Mouse (Mus musculus) forebrain, embryonic 11.5 days (tissue): ENCODE data around the gene Tnfrsf9. TPM values are rescaled to one million over a fixed set of nuclear protein-coding genes. Genes with fewer than 3 reads are reported as not detected.

Source experiments
- ATAC-seq: fragments of 200-750 bp; cut with Nextera tagmentation; replicated peaks from 2 replicates; pipeline ENCODE4 v1.8.0; 2017; ENCODE audit warnings: moderate TSS enrichment; ENCODE audit not compliant: low FRiP score
- DNase-seq: peaks from one replicate; pipeline ENCODE4 v3.0.0-alpha.2; 2017; ENCODE audit warnings: low spot score
- H3K27ac ChIP-seq: fragments of 300-500 bp; sonication (generic); 2 replicates; pipeline ENCODE4 v1.5.1; 2014; ENCODE audit warnings: low read depth, low read length
- H3K27me3 ChIP-seq: fragments of 300-500 bp; sonication (generic); 2 replicates; pipeline ENCODE4 v1.6.1; 2014; ENCODE audit warnings: mild to moderate bottlenecking, low read length, mixed read lengths; ENCODE audit not compliant: control insufficient read depth, insufficient read depth
- H3K36me3 ChIP-seq: fragments of 300-500 bp; sonication (generic); 2 replicates; pipeline ENCODE4 v1.6.1; 2014; ENCODE audit warnings: mild to moderate bottlenecking, low read length, moderate library complexity, mixed read lengths; ENCODE audit not compliant: control insufficient read depth, insufficient read depth
- H3K4me1 ChIP-seq: fragments of 300-500 bp; sonication (generic); replicated peaks from 2 replicates; pipeline ENCODE4 v1.6.1; 2014; ENCODE audit warnings: low read length, mixed read lengths; ENCODE audit not compliant: control insufficient read depth, insufficient read depth
- H3K4me2 ChIP-seq: fragments of 300-500 bp; sonication (generic); 2 replicates; pipeline ENCODE4 v1.6.1; 2014; ENCODE audit warnings: low read depth, mild to moderate bottlenecking, low read length, moderate library complexity, mixed read lengths; ENCODE audit not compliant: severe bottlenecking
- H3K4me3 ChIP-seq: fragments of 300-500 bp; sonication (generic); 2 replicates; pipeline ENCODE4 v1.5.1; 2014; ENCODE audit warnings: low read depth, low read length
- H3K9ac ChIP-seq: fragments of 300-500 bp; sonication (generic); 2 replicates; pipeline ENCODE4 v1.6.1; 2014; ENCODE audit warnings: low read length
- H3K9me3 ChIP-seq: fragments of 300-500 bp; sonication (generic); 2 replicates; pipeline ENCODE4 v1.6.1; 2016; ENCODE audit warnings: low read length, mixed read lengths; ENCODE audit not compliant: control insufficient read depth
- WGBS: fragments of 180-500 bp; shearing (Covaris S2); extraction: QIAGEN DNeasy Blood & Tissue Kit; methylation state at CpG from one replicate; pipeline ENCODE4 v1.1.7; 2014; 5-methylcytosine and 5-hydroxymethylcytosine counted together
- polyA plus RNA-seq: library from polyadenylated mRNA; unstranded; fragments of >200 nt; fragmentation: Nextera tagmentation; extraction: Ambion mirVana; gene quantifications from 2 replicates; pipeline ENCODE4 v1.2.1, GENCODE M21; 2014

Tnfrsf9 gene
- polyA plus RNA-seq, 1 experiment from 2014 or later = 0.19 TPM

DNA sequence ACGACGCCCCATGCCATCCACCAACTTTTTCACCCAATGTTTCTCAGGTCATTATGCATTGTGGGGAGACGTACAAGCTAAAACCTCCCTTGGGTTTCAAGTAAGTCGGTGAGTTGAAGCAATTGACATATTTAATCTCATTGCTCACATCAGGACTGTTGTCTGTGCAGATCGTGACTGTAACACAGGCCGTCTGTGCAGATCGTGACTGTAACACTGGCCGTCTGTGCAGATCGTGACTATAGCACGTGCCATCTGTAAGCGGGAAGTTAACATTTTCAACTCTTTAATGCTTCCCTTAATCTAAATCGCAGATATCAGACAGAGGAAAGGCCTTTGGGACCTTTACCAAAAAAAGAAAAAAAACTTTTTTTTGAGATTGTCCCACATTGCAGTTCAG is 619 bp upstream of the Tnfrsf9 start:
- peak overlapping the region; percentile 64; the same call in 1 of the 2 replicates for H3K27ac ChIP-seq
- peaks cover 5% of the 10 kb centered on the region for H3K4me1 ChIP-seq
- no peak for ATAC-seq
- WGBS = 20% methylated on average over 12 of the region's 12 CpGs
- H3K9ac ChIP-seq = peak overlapping the region; percentile 82
- no peaks in the 10 kb centered on the region for H3K36me3 ChIP-seq
- no peak for DNase-seq
- no peaks in the 10 kb centered on the region for H3K9me3 ChIP-seq
- H3K4me2 ChIP-seq = peak overlapping the region; percentile 70
- H3K4me3 ChIP-seq = peak overlapping the region; percentile 61
- no peaks in the 10 kb centered on the region for H3K27me3 ChIP-seq

DNA sequence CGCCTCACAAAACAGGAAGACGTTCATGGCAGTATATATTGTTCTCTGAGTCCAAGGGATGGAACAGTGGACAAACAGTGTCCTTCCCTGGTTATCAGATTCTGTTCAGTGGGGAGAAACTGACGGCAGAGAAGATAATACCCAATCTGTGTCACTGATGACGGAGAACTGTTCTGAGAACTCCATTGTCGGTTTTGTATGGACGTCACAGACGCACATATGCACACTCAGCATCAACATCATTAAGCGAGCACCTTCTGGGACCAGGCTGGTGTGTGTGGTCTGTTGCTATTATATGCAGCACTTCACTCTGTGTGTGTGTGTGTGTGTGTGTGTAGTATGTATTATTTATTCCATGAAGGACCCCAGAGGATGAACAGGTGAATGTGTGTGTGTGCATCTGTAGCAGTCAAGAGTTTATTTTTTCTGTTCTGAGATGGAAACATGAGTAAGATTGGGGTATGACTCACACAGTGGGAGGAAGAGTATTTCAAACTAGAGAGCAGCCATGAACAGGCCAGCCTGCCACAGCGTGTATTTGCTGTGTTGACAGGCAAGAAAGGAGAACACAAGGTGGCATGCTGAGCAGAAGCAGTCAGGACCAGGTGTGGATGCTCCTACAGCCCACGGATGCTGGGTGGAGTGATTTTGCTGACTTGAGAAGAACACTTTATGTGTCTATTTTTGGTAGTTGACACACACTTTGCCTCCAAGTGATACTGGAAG is 982 bp downstream of the Tnfrsf9 start:
- Histone ChIP-seq H3K27me3 (no peaks in the 10 kb centered on the region), H3K27ac (no peak overlapping the region), H3K9me3 (no peaks in the 10 kb centered on the region), H3K4me3 (peak overlapping the region; percentile 61), H3K36me3 (no peaks in the 10 kb centered on the region), H3K9ac (peak overlapping the region; percentile 82), H3K4me2 (peak overlapping the region; percentile 70), H3K4me1 (peaks cover 3% of the 10 kb centered on the region; the same call in 1 of the 2 replicates)
- 64% methylated on average over 10 of the region's 10 CpGs for WGBS
- ATAC-seq = no peak
- DNase-seq = no peak

DNA sequence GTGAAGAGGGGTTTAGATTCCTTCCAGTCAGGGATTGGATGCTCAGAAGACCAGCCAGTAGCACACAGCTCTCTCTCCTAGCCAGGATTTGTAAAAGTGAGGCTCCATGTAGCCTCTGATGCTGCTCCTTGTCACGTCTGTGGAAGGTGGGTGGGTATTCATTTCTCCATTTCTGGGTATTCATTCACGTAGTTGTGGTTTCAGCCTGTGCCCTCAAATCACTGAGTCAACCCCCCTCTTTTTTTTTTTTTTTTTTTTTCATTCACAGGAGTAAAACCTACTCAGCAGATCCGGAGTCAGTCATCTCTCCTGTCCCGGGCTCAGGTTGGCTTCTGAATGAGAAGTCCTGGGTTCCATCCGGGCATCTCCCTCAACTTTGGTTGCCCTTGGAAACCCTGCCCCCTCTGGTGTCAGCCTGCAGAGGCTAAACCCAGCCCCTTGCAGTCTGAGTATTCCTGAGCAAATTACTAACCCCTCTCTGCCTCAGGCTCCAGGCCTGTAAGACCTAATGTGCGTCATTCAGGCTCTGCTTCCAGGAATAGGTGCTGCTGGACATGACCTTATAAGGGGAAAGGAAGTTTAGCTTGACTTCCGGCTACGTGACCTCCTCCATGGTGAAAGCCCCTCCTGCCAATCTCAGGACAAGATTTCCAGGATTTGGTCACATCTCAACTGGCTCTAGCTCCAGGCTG is 3.1 kb downstream of the Tnfrsf9 start:
- Histone ChIP-seq H3K4me3 (no peak overlapping the region), H3K27ac (no peak overlapping the region), H3K4me2 (no peak overlapping the region), H3K4me1 (peaks cover 3% of the 10 kb centered on the region; the same call in 1 of the 2 replicates), H3K9me3 (no peaks in the 10 kb centered on the region), H3K36me3 (no peaks in the 10 kb centered on the region), H3K27me3 (no peaks in the 10 kb centered on the region), H3K9ac (no peak overlapping the region)
- no peak for DNase-seq
- 78% methylated on average over 8 of the region's 8 CpGs for WGBS
- ATAC-seq = no peak

DNA sequence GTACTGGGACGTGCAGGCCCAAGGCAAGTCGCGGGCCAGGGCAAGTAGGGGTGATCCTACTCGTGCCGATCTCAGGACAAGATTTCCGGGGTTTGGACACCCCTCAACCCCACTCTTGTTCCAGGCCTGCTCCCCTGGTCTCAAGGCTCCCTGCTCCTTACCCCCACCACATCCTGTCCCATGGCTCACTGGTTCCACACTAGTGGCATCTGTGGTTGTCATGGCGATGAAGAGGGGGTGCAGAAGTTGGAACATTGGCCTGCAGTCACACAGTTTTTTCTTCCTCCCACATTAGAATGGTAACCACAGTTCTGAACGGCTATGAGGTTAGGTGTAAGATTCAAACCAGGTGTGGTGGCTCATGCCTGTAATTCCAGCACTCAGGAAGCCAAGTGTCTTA is 6.8 kb downstream of the Tnfrsf9 start:
- H3K27ac ChIP-seq = no peak overlapping the region

DNA sequence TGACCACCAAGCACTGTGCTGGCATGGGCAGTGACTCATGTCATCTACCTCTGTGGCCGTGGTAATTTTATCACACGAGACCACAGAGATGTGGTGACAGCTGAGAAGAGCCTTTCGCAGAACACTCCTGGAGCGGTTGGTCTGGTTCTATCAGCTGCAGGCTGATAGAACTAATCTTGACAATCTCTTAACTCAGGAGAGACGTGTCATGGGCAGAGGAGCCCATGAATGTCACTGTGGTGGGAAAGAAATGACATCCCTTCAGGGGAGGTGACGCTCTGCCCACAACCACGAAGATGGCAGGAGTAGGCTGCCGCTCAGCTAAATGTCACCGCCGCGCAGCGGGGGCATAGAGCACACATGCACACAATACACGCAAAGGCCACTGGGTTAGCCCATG is 9.9 kb downstream of the Tnfrsf9 start:
- ATAC-seq = no peak

More for the DNA sequence above, 6.8 kb downstream of the Tnfrsf9 start:
- Histone ChIP-seq H3K4me2 (no peak overlapping the region), H3K27me3 (no peaks in the 10 kb centered on the region), H3K4me3 (no peak overlapping the region), H3K36me3 (no peaks in the 10 kb centered on the region), H3K9me3 (no peaks in the 10 kb centered on the region), H3K9ac (no peak overlapping the region), H3K4me1 (no peaks in the 10 kb centered on the region)
- ATAC-seq = no peak
- DNase-seq = no peak
- WGBS = 88% methylated on average over 8 of the region's 8 CpGs

DNA sequence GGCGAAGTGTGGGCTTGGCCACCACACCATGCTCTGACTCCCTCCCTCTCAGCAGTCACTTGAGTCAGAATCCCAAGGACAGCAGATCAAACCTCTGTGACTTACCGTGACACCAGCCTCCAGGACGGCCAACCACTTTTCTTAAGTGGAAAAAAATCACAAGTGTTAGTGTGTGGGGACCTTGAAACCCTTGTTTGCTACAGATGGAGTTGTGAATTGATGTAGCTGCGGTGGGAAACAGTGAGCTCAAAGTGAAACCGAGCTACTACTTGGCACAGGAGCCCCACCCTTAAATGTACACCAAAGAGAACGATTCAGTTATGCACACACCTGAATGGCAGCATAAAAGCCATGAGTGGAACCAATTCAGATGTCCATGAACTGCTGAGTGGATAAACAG is 10.6 kb downstream of the Tnfrsf9 start:
- ATAC-seq (no peak), DNase-seq (no peak)
- Histone ChIP-seq H3K27ac (no peak overlapping the region), H3K4me1 (no peaks in the 10 kb centered on the region), H3K36me3 (no peaks in the 10 kb centered on the region), H3K9me3 (no peaks in the 10 kb centered on the region), H3K4me3 (no peak overlapping the region), H3K27me3 (no peaks in the 10 kb centered on the region), H3K4me2 (no peak overlapping the region), H3K9ac (no peak overlapping the region)
- 85% methylated on average over 6 of the region's 6 CpGs for WGBS

More for the DNA sequence above, 9.9 kb downstream of the Tnfrsf9 start:
- Histone ChIP-seq H3K27ac (no peak overlapping the region), H3K27me3 (no peaks in the 10 kb centered on the region), H3K9me3 (no peaks in the 10 kb centered on the region), H3K4me3 (no peak overlapping the region), H3K36me3 (no peaks in the 10 kb centered on the region), H3K4me1 (no peaks in the 10 kb centered on the region), H3K4me2 (no peak overlapping the region), H3K9ac (no peak overlapping the region)
- no peak for DNase-seq
- WGBS = 88% methylated on average over 13 of the region's 13 CpGs

DNA sequence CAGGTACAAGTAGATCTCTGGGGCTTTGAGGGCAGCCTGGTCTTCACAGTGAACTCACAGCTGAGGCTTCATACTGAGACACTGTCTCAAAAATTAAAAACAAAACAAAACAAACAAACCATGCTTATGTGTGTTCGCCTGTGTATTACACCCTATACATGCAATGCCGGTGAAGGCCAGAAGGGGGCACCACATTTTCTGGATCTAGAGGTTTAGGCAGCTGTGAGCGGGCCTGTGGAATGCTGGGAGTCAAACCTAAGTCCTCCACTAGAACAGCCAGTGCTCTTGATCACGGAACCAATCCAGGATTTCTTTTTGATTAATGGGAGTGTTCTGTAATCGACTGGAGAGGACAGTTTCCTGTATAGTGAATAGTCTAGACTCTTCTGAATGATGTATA is 11.6 kb downstream of the Tnfrsf9 start:
- WGBS = 56% methylated on average over 5 of the region's 5 CpGs
- H3K36me3 ChIP-seq = no peaks in the 10 kb centered on the region

DNA sequence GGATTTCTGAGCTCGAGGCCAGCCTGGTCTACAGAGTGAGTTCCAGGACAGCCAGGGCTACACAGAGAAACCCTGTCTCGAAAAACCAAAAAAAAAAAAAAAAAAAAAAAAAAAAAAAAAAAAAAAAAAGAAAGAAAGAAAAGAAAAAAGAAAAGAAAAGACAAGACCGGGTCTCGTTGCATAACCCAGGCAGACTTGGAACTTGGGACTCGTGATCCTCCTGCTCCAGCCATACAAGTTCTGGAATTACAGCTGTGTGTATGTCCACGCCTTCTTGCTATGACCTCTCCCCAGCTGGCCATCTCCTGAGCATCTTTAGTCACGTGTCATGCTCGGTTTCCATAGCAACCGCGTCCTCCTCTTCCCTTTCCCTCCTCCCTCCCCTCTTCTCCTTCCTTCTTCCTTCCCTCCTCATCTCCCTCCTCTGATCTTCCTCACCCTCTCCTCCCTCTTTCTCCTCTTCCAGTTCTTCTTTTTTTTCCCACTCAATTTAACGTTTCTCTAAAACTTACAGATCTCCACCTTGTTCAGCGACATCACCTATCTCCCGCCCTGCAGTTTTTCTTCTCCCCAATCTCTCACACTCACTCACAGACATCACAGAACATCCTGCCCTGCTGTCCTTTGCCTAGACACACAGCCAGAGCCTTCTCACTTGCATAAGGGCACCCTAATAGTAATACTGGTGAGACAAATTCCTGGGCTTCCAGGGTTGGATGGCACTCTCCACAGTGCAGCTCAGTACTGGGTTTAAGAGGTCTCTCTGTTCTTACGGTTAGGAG is 12.8 kb downstream of the Tnfrsf9 start:
- H3K4me1 ChIP-seq = no peaks in the 10 kb centered on the region
- H3K27ac ChIP-seq = no peak overlapping the region
- H3K36me3 ChIP-seq = no peaks in the 10 kb centered on the region
- WGBS = 51% methylated on average over 13 of the region's 14 CpGs
- H3K27me3 ChIP-seq = no peaks in the 10 kb centered on the region
- ATAC-seq (no peak), DNase-seq (no peak)
- H3K4me3 ChIP-seq = no peak overlapping the region
- no peak overlapping the region for H3K4me2 ChIP-seq
- H3K9ac ChIP-seq = no peak overlapping the region
- no peaks in the 10 kb centered on the region for H3K9me3 ChIP-seq

More for the DNA sequence above, 11.6 kb downstream of the Tnfrsf9 start:
- H3K27me3 ChIP-seq = no peaks in the 10 kb centered on the region
- H3K4me1 ChIP-seq = no peaks in the 10 kb centered on the region
- no peak for ATAC-seq
- DNase-seq = no peak
- no peak overlapping the region for H3K9ac ChIP-seq
- no peak overlapping the region for H3K27ac ChIP-seq
- H3K4me2 ChIP-seq = no peak overlapping the region
- H3K4me3 ChIP-seq = no peak overlapping the region
- H3K9me3 ChIP-seq = no peaks in the 10 kb centered on the region
